Mouse (Mus musculus) limb, embryonic 11.5 days (tissue): Measurements from ENCODE around the gene Coro6. TPM values are rescaled to one million over a fixed set of nuclear protein-coding genes. Genes with fewer than 3 reads are reported as not detected.

ENCODE experiments used
- ATAC-seq: fragments of 200-750 bp; cut with Nextera tagmentation; 2 replicates; pipeline ENCODE4 v1.8.0; 2017; ENCODE audit warnings: low read depth; ENCODE audit not compliant: insufficient number of reproducible peaks, low FRiP score, low TSS enrichment
- DNase-seq: peaks from one replicate; pipeline ENCODE4 v3.0.0-alpha.2; 2015; ENCODE audit warnings: low spot score
- H3K27ac ChIP-seq: fragments of 300-500 bp; sonication (generic); replicated peaks from 2 replicates; pipeline ENCODE4 v1.5.1; 2014; ENCODE audit warnings: low read depth, mild to moderate bottlenecking, low read length
- H3K27me3 ChIP-seq: fragments of 300-500 bp; sonication (generic); 2 replicates; pipeline ENCODE4 v1.6.1; 2014; ENCODE audit warnings: mild to moderate bottlenecking, low read length, mixed read lengths; ENCODE audit not compliant: control insufficient read depth, insufficient read depth
- H3K36me3 ChIP-seq: fragments of 300-500 bp; sonication (generic); 2 replicates; pipeline ENCODE4 v1.6.1; 2014; ENCODE audit warnings: mild to moderate bottlenecking, low read length, moderate library complexity, mixed read lengths; ENCODE audit not compliant: control insufficient read depth, insufficient read depth
- H3K4me1 ChIP-seq: fragments of 300-500 bp; sonication (generic); 2 replicates; pipeline ENCODE4 v1.6.1; 2014; ENCODE audit warnings: low read length, mixed read lengths; ENCODE audit not compliant: control insufficient read depth, insufficient read depth
- H3K4me2 ChIP-seq: fragments of 300-500 bp; sonication (generic); 2 replicates; pipeline ENCODE4 v1.6.1; 2014; ENCODE audit warnings: low read depth, mild to moderate bottlenecking, moderate library complexity; ENCODE audit not compliant: severe bottlenecking
- H3K4me3 ChIP-seq: fragments of 300-500 bp; sonication (generic); 2 replicates; pipeline ENCODE4 v1.5.1; 2014; ENCODE audit warnings: low read depth, low read length
- H3K9ac ChIP-seq: fragments of 300-500 bp; sonication (generic); 2 replicates; pipeline ENCODE4 v1.6.1; 2014; ENCODE audit warnings: mild to moderate bottlenecking, low read length
- H3K9me3 ChIP-seq: fragments of 300-500 bp; sonication (generic); 2 replicates; pipeline ENCODE4 v1.6.1; 2016; ENCODE audit warnings: low read length; ENCODE audit not compliant: control insufficient read depth
- WGBS: fragments of 180-500 bp; shearing (Covaris S2); extraction: QIAGEN DNeasy Blood & Tissue Kit; methylation state at CpG from one replicate; pipeline ENCODE4 v1.1.7; 2014; 5-methylcytosine and 5-hydroxymethylcytosine counted together
- polyA plus RNA-seq: library from polyadenylated mRNA; unstranded; fragments of >200 nt; fragmentation: Nextera tagmentation; extraction: Ambion mirVana; gene quantifications from 2 replicates; pipeline ENCODE4 v1.2.1, GENCODE M21; 2014

Coro6 gene
- polyA plus RNA-seq, 1 experiment from 2014 or later, result 0.29 TPM

- H3K27me3 ChIP-seq, result no peaks in the 10 kb centered on the region
- under 1% methylated on average over 17 of the region's 18 CpGs for WGBS
- H3K4me3 ChIP-seq, result peak overlapping the region; percentile 88
- peaks cover 43% of the 10 kb centered on the region for H3K4me1 ChIP-seq
- no peaks in the 10 kb centered on the region for H3K36me3 ChIP-seq
- peak overlapping the region; percentile 96 for H3K4me2 ChIP-seq
- H3K9me3 ChIP-seq, result no peaks in the 10 kb centered on the region
- peak overlapping the region; percentile 93 for H3K9ac ChIP-seq
- DNase-seq, result peak; percentile 54
- no peak for ATAC-seq
- H3K27ac ChIP-seq, result peak overlapping the region; percentile 90
Measured at GRCm38 (mm10) chr11:77492311-77492871, 30.2 kb downstream of the Coro6 start.

DNA sequence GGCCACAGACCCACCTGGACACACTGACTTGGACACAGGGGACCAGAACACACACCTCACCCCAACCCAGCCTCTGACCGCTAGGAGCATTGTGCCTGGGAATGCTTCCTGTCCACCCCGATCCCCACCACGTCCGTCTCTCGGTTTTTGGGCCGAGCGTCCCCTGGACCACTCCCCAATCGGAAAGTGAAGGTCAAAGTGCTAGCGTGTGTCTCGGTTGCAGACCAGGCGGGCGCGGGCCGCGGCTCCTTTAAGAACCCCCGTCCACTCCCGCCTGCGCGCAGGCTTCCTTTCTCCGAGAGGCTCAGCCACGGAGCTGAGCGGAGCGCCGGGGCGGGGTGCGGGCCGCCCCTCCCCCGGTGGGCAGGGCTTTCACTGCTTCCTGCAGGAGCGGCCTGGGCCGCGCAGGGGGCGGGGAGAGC lies 30.7 kb downstream of the Coro6 start:
- WGBS, result 0% methylated on average over 27 of the region's 32 CpGs
- H3K4me1 ChIP-seq, result peaks cover 38% of the 10 kb centered on the region

GRCm38 (mm10) chr11:77493512-77494343 lies 31.5 kb downstream of the Coro6 start, which contains the start of gene Git1:
TSS of gene Git1 (plus strand) at chr11:77493562.
- Histone ChIP-seq H3K9ac (peak within 1 kb of the TSS; percentile 93), H3K4me1 (peaks cover 36% of the 10 kb centered on the region), H3K36me3 (no peaks in the 10 kb centered on the region; the same call in 1 of the 2 replicates), H3K4me3 (peak within 1 kb of the TSS; percentile 88), H3K4me2 (peak within 1 kb of the TSS; percentile 96), H3K27me3 (no peaks in the 10 kb centered on the region), H3K9me3 (no peaks in the 10 kb centered on the region), H3K27ac (peak within 1 kb of the TSS; percentile 90)
- DNase-seq (peak; percentile 60), ATAC-seq (no peak)
- WGBS, result 2% methylated on average over 51 of the region's 74 CpGs

More for the DNA sequence above, 30.7 kb downstream of the Coro6 start:
- peak overlapping the region; percentile 93 for H3K9ac ChIP-seq
- H3K27me3 ChIP-seq, result no peaks in the 10 kb centered on the region
- ATAC-seq, result peak; percentile 46; the same call in 1 of the 2 replicates
- H3K4me2 ChIP-seq, result peak overlapping the region; percentile 96
- H3K9me3 ChIP-seq, result no peaks in the 10 kb centered on the region
- DNase-seq, result peak; percentile 92
- no peaks in the 10 kb centered on the region for H3K36me3 ChIP-seq
- H3K27ac ChIP-seq, result peak overlapping the region; percentile 90
- H3K4me3 ChIP-seq, result peak overlapping the region; percentile 88

DNA sequence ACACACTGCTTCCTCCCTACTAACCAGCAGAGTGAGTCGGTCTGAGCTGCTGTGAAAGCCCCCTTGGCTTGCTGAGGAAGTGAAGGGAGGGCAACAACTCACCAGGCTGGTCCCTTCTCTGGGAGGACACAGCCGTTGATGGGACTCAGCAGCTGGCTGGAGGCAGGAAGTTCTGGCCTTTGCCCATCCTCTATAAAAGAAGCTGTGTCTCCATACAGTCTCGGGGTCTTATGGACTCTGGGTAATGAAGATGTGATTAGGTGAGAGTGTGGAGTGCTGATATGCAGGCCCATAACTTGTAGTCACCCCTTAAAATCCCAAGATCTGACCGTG lies 32.1 kb downstream of the Coro6 start:
- no peaks in the 10 kb centered on the region for H3K9me3 ChIP-seq
- peaks cover 38% of the 10 kb centered on the region for H3K4me1 ChIP-seq
- peaks cover under 1% of the 10 kb centered on the region; the same call in 1 of the 2 replicates for H3K36me3 ChIP-seq
- H3K4me2 ChIP-seq, result peak overlapping the region; percentile 96
- H3K4me3 ChIP-seq, result peak overlapping the region; percentile 88
- no peaks in the 10 kb centered on the region for H3K27me3 ChIP-seq
- H3K9ac ChIP-seq, result peak overlapping the region; percentile 93
- DNase-seq (no peak), ATAC-seq (no peak)
- no peak overlapping the region for H3K27ac ChIP-seq
- WGBS, result 33% methylated on average over 4 of the region's 4 CpGs

- Histone ChIP-seq H3K4me1 (peaks cover 38% of the 10 kb centered on the region), H3K9me3 (no peaks in the 10 kb centered on the region), H3K9ac (peak overlapping the region; percentile 18; the same call in 1 of the 2 replicates), H3K27ac (no peak overlapping the region), H3K4me2 (peak overlapping the region; percentile 96), H3K27me3 (no peaks in the 10 kb centered on the region), H3K36me3 (peaks cover 3% of the 10 kb centered on the region; the same call in 1 of the 2 replicates), H3K4me3 (peak overlapping the region; percentile 88; the same call in 1 of the 2 replicates)
- DNase-seq (no peak), ATAC-seq (no peak)
- WGBS, result 73% methylated on average over 6 of the region's 6 CpGs
Measured at GRCm38 (mm10) chr11:77494782-77495181, 32.6 kb downstream of the Coro6 start.

GRCm38 (mm10) chr11:77495507-77495906 lies 33.3 kb downstream of the Coro6 start:
- H3K4me3 ChIP-seq, result no peak overlapping the region

DNA sequence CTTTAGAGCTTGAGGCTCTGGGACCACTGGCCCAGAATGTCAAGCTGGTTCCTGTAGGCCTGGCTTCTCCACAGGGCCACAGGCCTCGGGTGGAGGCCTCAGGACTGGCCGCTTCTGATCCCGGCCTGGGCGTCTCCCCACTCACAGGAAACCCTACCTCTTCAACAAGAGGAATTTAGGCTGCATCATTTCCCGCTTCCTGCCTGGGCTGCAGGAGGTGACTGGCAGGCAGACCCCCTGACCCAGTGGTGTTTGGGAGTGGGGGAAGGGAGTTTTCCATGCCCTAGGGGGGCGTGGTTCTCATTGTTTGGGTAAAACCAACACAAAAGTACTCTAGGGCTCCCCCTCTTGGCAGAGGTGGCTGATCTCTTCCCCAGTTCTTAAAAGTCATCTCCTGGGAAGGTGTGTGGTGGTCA lies 35.1 kb downstream of the Coro6 start:
- no peak for ATAC-seq
- Histone ChIP-seq H3K27ac (peak overlapping the region; percentile 82), H3K4me1 (peaks cover 33% of the 10 kb centered on the region), H3K36me3 (peaks cover 5% of the 10 kb centered on the region; the same call in 1 of the 2 replicates), H3K4me2 (no peak overlapping the region), H3K9ac (peak overlapping the region; percentile 17; the same call in 1 of the 2 replicates), H3K4me3 (no peak overlapping the region), H3K27me3 (no peaks in the 10 kb centered on the region), H3K9me3 (no peaks in the 10 kb centered on the region)
- WGBS, result 7% methylated on average over 6 of the region's 6 CpGs
- DNase-seq, result peak; percentile 89

More at GRCm38 (mm10) chr11:77495507-77495906, 33.3 kb downstream of the Coro6 start:
- no peak for ATAC-seq
- no peak overlapping the region for H3K9ac ChIP-seq
- no peak overlapping the region for H3K27ac ChIP-seq
- no peak for DNase-seq
- no peak overlapping the region for H3K4me2 ChIP-seq
- H3K4me1 ChIP-seq, result peaks cover 38% of the 10 kb centered on the region
- no peaks in the 10 kb centered on the region for H3K9me3 ChIP-seq
- H3K36me3 ChIP-seq, result peaks cover 5% of the 10 kb centered on the region; the same call in 1 of the 2 replicates
- H3K27me3 ChIP-seq, result no peaks in the 10 kb centered on the region

DNA sequence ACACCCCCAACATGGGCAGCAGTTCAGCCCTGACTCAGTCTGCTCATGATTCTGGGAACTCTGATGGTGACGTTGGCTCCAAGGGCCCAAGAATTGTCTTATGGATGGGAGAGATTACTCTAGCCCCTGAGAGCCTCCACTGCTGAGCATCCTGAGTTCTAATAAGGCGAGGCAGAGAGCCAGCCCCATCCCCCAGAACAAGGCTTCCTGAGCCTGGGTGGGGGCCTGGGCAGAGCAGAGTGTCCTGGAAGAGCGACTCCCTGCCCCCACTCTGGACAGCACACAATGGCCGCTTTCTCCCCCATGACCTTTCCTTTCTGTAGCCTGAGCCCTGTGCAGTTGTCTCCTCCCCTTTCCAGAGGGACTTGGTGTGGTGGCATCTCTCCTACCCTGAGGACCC lies 35.6 kb downstream of the Coro6 start:
- no peak overlapping the region for H3K4me3 ChIP-seq

More for the DNA sequence above, 35.6 kb downstream of the Coro6 start:
- no peak for DNase-seq
- Histone ChIP-seq H3K4me2 (no peak overlapping the region), H3K27ac (0 out of 2 replicates have a peak overlapping the region, but pooled peaks have one; percentile 15), H3K36me3 (peaks cover 5% of the 10 kb centered on the region; the same call in 1 of the 2 replicates), H3K9ac (no peak overlapping the region), H3K4me1 (peaks cover 31% of the 10 kb centered on the region), H3K9me3 (no peaks in the 10 kb centered on the region), H3K27me3 (no peaks in the 10 kb centered on the region)
- 44% methylated on average over 4 of the region's 4 CpGs for WGBS
- ATAC-seq, result no peak
